Mouse (Mus musculus) C2C12 (cell line): Measurements from ENCODE around the gene Cabin1. TPM values are rescaled to one million over a fixed set of nuclear protein-coding genes. Genes with fewer than 3 reads are reported as not detected.

Source experiments
- H3K27me3 ChIP-seq: one replicate; pipeline ENCODE4 v1.6.1; 2011; ENCODE audit not compliant: control insufficient read depth, insufficient read depth, insufficient read length
- H3K36me3 ChIP-seq: one replicate; pipeline ENCODE4 v1.6.1; 2011; ENCODE audit not compliant: control insufficient read depth, insufficient read depth
- H3K4me3 ChIP-seq: one replicate; pipeline ENCODE4 v1.5.1; 2011; ENCODE audit warnings: mild to moderate bottlenecking, control low read depth; ENCODE audit not compliant: poor library complexity, insufficient read depth, severe bottlenecking
- H3K79me2 ChIP-seq: one replicate; pipeline ENCODE4 v1.6.1; 2011; ENCODE audit not compliant: control insufficient read depth, insufficient read depth
- H3K79me3 ChIP-seq: one replicate; pipeline ENCODE4 v1.6.1; 2011; ENCODE audit warnings: low read depth, control low read depth
- H3ac ChIP-seq: one replicate; pipeline ENCODE3; 2011; ENCODE audit warnings: low read depth; ENCODE audit not compliant: control insufficient read depth, insufficient read length
- CEBPB ChIP-seq: IDR thresholded peaks from one replicate; pipeline ENCODE4 v1.6.1; 2011; ENCODE audit warnings: low read depth, mild to moderate bottlenecking, control low read depth, moderate library complexity
- CTCF ChIP-seq: IDR thresholded peaks from one replicate; pipeline ENCODE4 v1.5.1; 2011; ENCODE audit not compliant: control insufficient read depth, insufficient read depth, insufficient read length
- FOSL1 ChIP-seq: IDR thresholded peaks from one replicate; pipeline ENCODE4 v1.8.0; 2011; ENCODE audit warnings: mild to moderate bottlenecking, low read length; ENCODE audit not compliant: poor library complexity, insufficient read depth, severe bottlenecking
- MAX ChIP-seq: IDR thresholded peaks from one replicate; pipeline ENCODE4 v1.6.1; 2011; ENCODE audit warnings: mild to moderate bottlenecking, control low read depth
- MYOD1 ChIP-seq: IDR thresholded peaks from one replicate; pipeline ENCODE4 v1.6.1; 2011; ENCODE audit warnings: low read depth; ENCODE audit not compliant: control insufficient read depth, insufficient read length
- MYOG ChIP-seq: IDR thresholded peaks from one replicate; pipeline ENCODE4 v1.6.1; 2011; ENCODE audit not compliant: control insufficient read depth, insufficient read length; ENCODE audit errors: extremely low read depth
- USF1 ChIP-seq: IDR thresholded peaks from one replicate; pipeline ENCODE4 v1.6.1; 2011; ENCODE audit warnings: low read depth, mild to moderate bottlenecking, control low read depth, moderate library complexity
- polyA plus RNA-seq: library from polyadenylated mRNA; unstranded; fragments of >200 nt; fragmentation: generic; extraction: Trizol; gene quantifications from one replicate; pipeline ENCODE4 v1.2.1, GENCODE M21; 2012; ENCODE audit warnings: missing spikeins

Cabin1 gene
- polyA plus RNA-seq, 1 experiment, result 24.5 TPM

DNA sequence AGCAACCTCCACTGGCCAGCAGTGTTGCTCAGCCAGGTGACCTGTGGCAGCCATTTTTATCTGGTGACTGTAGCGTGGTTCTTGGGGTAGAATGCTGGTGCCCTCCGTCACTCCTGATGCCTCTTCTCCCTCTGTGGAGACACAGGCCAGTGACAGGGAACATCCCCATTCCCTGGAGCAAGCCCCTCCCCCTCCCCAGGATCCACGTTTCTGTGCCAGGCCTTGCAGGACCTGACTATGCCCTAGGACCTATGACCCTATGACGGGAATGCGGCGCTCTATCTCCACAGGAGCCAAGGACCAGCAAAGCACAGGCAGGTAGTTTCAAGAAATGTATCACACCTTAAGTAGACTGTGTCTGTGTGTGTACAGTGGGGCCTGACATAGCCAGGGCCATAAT, 116.0 kb downstream of the Cabin1 start:
- Histone ChIP-seq H3K27me3 (no peaks in the 10 kb centered on the region), H3K79me2 (no peaks in the 10 kb centered on the region), H3ac (no peak overlapping the region), H3K79me3 (no peaks in the 10 kb centered on the region), H3K4me3 (no peak overlapping the region), H3K36me3 (peaks cover 40% of the 10 kb centered on the region)
- TF ChIP-seq CTCF, result no peak
- no peak for TF ChIP-seq MYOD1
- TF ChIP-seq FOSL1, result no peak
- no peak for TF ChIP-seq MAX
- no peak for TF ChIP-seq USF1
- no peak for TF ChIP-seq MYOG
- TF ChIP-seq CEBPB, result no peak

DNA sequence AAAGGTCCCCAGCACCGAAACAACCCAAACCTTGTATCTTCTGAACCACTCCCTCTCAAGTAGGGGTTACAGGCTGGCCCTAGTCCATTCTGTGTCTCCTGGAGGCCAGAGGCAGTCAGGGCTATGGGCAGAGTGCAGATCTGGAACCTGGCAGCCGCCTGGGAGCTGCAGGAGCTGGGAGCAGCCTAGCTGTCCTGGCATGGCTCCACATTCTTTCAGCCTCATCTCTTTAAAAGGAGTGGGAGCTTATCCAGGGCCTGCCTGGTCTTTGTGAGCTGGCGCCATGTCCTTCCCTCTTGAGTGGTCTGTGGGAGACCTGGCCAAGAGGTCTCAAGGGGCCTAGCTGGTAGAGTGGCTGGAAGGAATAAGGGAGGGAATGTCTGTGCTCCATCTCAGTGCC, 116.8 kb downstream of the Cabin1 start:
- Histone ChIP-seq H3K4me3 (no peak overlapping the region), H3K27me3 (no peaks in the 10 kb centered on the region), H3ac (no peak overlapping the region), H3K79me3 (no peaks in the 10 kb centered on the region), H3K79me2 (no peaks in the 10 kb centered on the region), H3K36me3 (peaks cover 36% of the 10 kb centered on the region)
- no peak for TF ChIP-seq MAX
- TF ChIP-seq FOSL1, result no peak
- TF ChIP-seq USF1, result no peak
- TF ChIP-seq CTCF, result no peak
- TF ChIP-seq CEBPB, result no peak
- no peak for TF ChIP-seq MYOD1
- TF ChIP-seq MYOG, result no peak

DNA sequence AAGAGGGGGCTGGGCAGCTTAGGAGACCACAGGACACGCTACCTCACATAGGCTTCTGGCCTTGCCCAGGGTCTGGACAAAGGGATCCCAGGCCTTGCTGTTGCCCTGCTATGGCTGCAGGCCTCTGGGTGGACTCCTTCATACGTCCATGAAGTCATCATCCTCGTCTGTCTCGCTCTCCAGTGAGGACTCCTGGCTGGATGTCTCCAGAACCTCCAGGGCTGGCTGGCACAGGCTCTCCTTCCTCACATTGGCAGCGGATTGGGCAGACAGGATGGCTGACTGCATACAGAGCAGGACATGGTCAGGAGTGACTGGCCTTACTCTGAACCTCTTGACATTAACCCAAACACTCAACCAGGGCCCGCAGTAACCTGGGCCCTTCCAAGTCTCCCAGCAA, 117.7 kb downstream of the Cabin1 start:
- Histone ChIP-seq H3K79me2 (no peaks in the 10 kb centered on the region), H3ac (no peak overlapping the region), H3K27me3 (no peaks in the 10 kb centered on the region), H3K79me3 (no peaks in the 10 kb centered on the region), H3K4me3 (no peak overlapping the region), H3K36me3 (peaks cover 31% of the 10 kb centered on the region)
- TF ChIP-seq CTCF (no peak), USF1 (no peak), CEBPB (no peak), FOSL1 (no peak), MYOG (no peak), MAX (no peak), MYOD1 (no peak)

DNA sequence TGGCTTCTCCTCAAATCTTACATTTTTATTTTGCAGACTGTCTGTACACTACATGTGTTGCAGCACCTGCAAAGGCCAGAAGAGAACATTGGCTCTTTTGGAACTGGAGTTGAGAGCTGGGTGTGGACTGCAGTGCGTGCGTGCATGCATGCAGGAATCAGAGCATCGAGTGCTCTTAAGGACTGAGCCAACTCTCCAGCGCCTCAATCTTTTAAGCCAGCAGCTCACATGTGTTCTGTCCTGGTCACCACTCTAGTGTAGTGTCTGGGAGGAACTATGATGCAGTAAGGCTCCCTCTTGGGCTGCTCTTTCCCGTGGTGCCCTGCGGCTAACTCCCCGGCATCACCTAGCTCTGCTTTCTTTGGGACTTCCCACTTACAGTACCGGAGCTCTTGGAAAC, 118.5 kb downstream of the Cabin1 start:
- no peaks in the 10 kb centered on the region for H3K79me2 ChIP-seq
- no peak overlapping the region for H3K4me3 ChIP-seq
- H3K27me3 ChIP-seq, result no peaks in the 10 kb centered on the region
- H3ac ChIP-seq, result no peak overlapping the region
- no peaks in the 10 kb centered on the region for H3K79me3 ChIP-seq
- peaks cover 24% of the 10 kb centered on the region for H3K36me3 ChIP-seq
- TF ChIP-seq CEBPB, result no peak
- no peak for TF ChIP-seq USF1
- no peak for TF ChIP-seq FOSL1
- no peak for TF ChIP-seq MYOG

DNA sequence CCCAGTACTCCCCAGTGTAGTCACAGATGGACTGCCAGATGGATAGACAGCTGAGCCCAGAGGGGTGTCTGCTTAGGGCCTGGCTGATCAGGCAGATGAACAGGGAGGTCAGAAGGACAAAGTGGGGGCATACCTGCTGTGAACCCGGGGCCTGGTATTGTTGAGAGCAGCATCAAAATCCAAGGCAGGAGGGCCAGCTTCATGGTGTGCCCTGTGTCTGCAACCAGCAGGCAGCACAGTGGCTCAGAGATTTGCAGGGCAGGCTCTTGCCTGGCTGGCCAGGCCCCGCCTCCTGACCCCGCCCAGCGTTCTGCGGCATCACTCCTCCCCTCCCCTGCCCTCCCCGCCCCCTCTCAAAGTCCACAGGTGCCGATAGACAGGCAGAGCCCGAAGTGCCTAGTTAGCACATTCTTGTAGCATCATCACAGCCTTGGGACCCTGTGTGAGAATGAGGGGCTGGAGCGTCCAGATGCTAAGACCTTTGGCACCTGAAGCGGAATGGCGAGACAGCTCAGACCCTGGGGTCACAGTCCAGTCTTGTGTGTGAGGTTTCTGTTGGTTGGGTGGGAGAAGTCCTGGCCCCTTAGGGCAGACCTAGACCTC, 120.3 kb downstream of the Cabin1 start, which contains the start of gene Susd2:
Susd2 (minus strand) TSS at position 268 of the 603 bp plus-strand sequence.
- Histone ChIP-seq H3K4me3 (no peak within 1 kb of the TSS), H3K79me3 (no peaks in the 10 kb centered on the region), H3ac (no peak within 1 kb of the TSS), H3K27me3 (peaks cover under 1% of the 10 kb centered on the region), H3K36me3 (peaks cover 15% of the 10 kb centered on the region), H3K79me2 (no peaks in the 10 kb centered on the region)
- TF ChIP-seq MYOG (no peak), MAX (no peak), MYOD1 (no peak), USF1 (no peak), CTCF (no peak), CEBPB (no peak), FOSL1 (no peak)

DNA sequence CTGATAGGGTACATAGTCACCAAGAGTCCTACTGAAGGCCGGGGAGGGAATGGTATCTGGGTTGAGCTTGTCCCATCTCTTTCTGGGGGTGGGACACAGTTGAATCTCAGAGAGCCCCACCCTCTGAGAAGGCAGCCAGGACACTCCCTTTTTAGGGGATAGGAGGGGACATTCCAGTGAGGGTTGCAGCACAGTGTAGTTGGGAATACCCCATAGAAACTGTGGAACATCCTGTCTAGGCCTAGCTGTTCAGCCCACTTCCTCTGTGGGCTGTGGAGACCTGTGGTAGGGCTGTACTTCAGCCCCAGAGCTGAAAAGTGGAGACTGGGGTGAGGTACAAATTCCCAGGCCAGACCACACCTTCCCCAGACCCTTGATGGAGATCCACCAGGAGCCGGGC, 121.2 kb downstream of the Cabin1 start:
- Histone ChIP-seq H3K4me3 (no peak overlapping the region), H3K36me3 (peaks cover 6% of the 10 kb centered on the region), H3ac (no peak overlapping the region), H3K79me2 (no peaks in the 10 kb centered on the region), H3K79me3 (no peaks in the 10 kb centered on the region), H3K27me3 (peaks cover 6% of the 10 kb centered on the region)
- no peak for TF ChIP-seq MYOG
- no peak for TF ChIP-seq MYOD1
